In the genomic region with DNA sequence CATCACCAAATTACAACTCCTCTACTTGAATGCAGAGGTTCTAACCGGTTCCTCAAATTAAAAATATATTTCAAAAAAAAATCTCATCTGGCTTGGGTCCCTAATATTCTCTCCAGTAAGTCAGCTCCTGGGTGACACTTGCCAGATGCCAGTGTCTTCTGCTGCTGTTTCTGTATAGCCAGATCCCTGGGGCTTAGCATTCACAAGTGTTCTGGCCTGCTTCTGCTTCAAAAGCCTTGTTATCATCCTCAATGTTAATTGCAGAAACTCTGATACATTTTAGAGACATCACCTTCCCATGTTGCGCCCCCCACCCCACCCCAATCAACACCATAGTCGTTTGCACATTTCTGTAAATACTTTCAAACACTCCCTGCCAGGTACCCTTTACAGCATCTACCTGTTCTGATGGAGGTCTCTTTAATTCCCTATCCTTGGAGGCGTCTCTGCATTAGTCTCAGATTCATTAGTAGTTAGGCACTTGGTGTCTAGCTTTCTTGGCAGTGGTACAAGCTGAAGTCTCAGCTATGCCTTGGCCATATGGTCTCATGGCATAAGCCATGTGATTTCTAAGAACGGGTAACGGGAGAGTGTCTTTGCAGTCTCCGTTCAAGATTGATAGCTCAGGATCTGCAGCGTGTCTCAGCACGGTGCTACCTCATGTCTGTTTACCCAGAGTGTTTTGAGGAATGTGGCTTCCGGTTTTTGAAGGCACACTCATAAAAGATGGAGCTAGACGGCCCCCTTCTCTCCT, we compare ENCODE assay signal across 13 mouse cellular contexts.
DNase-seq lines count a peak whose midpoint lies in the region.
"Had no signal": no experiment of that assay in that cellular context is flagged by ENCODE, and none has a peak within 500 bp of the region (broad histone marks: within the 10 kb centered on the region; RNA-seq: fewer than 3 reads in every experiment).

No protein-coding gene starts in this region.

- peaks cover 8% of the 10 kb centered on the region; the same call in 1 of the 2 replicates for H3K4me1 ChIP-seq in limb, embryonic 10.5 days
- H3K4me1 ChIP-seq: embryonic facial prominence, embryonic 12.5 days had no signal

- H3K4me3 ChIP-seq in limb, embryonic 10.5 days: no peak overlapping the region
- H3K4me3 ChIP-seq: embryonic facial prominence, embryonic 12.5 days; heart, embryonic 13.5 days had no signal

- peak; percentile 10 for DNase-seq in embryo, embryonic 10 days (ENCODE audit: low spot score)
- no peak for DNase-seq in embryo, embryonic 10.5 days (ENCODE audit: low spot score)
- peak; percentile 11 for DNase-seq in layer of hippocampus, adult 11-12 months (ENCODE audit: low spot score)
- no peak for DNase-seq in layer of hippocampus, adult 9-10 months (ENCODE audit: low spot score)
- peak; percentile 33 for DNase-seq in right cerebral cortex, adult 18-20 months
- no peak for DNase-seq in right cerebral cortex, postnatal 36 days (ENCODE audit: low spot score in 2 of 2)
- no peak for DNase-seq in limb, embryonic 10.5 days (ENCODE audit: low spot score)
- no peak for DNase-seq in kidney, postnatal 4 days
- DNase-seq: gastrocnemius, postnatal 36 days; right cerebral cortex, postnatal 14 days; thymus, adult 18-20 months had no signal

- WGBS in limb, embryonic 10.5 days: 60% methylated on average over 11 of the region's 11 CpGs

- H3K36me3 ChIP-seq in limb, embryonic 10.5 days: peaks cover 3% of the 10 kb centered on the region; the same call in 1 of the 2 replicates
- H3K36me3 ChIP-seq: embryonic facial prominence, embryonic 12.5 days had no signal

- H3K27me3 ChIP-seq in limb, embryonic 10.5 days (ENCODE audit: low read depth, poor library complexity, severe bottlenecking): no peaks in the 10 kb centered on the region
- H3K27me3 ChIP-seq: embryonic facial prominence, embryonic 12.5 days; heart, embryonic 13.5 days had no signal

- no peaks in the 10 kb centered on the region for H3K9me3 ChIP-seq in limb, embryonic 10.5 days (replicated peaks)
- H3K9me3 ChIP-seq: heart, embryonic 13.5 days had no signal

- peak overlapping the region; percentile 3; the same call in 1 of the 2 replicates for H3K27ac ChIP-seq in limb, embryonic 10.5 days
- H3K27ac ChIP-seq: embryonic facial prominence, embryonic 12.5 days; heart, embryonic 13.5 days had no signal

Comparison
In these comparisons a context has a peak if more than half of its experiments do, and no peak if none do; other contexts are left out.
1. DNase-seq: peak in embryo, embryonic 10 days (single experiment), layer of hippocampus, adult 11-12 months (single experiment) and right cerebral cortex, adult 18-20 months (single experiment); none in embryo, embryonic 10.5 days (single experiment), layer of hippocampus, adult 9-10 months (single experiment), right cerebral cortex, postnatal 36 days (0 of 2), limb, embryonic 10.5 days (single experiment) and kidney, postnatal 4 days (0 of 2).